Mouse (Mus musculus): ENCODE measurements around the gene Sppl2c. TPM values are rescaled to one million over a fixed set of nuclear protein-coding genes. Genes with fewer than 3 reads are reported as not detected.

Sppl2c gene
- polyA plus RNA-seq, 1 experiment from 2014 or later, result not detected

Other genes starting within 250 kb of the Sppl2c start
- 26.6 and 26.8 TPM in 2 replicates for gene Nsf, start 232.3 kb upstream of the Sppl2c start, polyA plus RNA-seq (2014; fragmentation: Nextera tagmentation; extraction: Ambion mirVana)
- gene Arf2, start 219.6 kb upstream of the Sppl2c start, polyA plus RNA-seq (2014; fragmentation: Nextera tagmentation; extraction: Ambion mirVana), result 60.0 and 66.0 TPM in 2 replicates
- gene Crhr1, start 53.5 kb upstream of the Sppl2c start, polyA plus RNA-seq (2014; fragmentation: Nextera tagmentation; extraction: Ambion mirVana), result not detected in 2 replicates
- gene Mapt, start 45.1 kb downstream of the Sppl2c start, polyA plus RNA-seq (2014; fragmentation: Nextera tagmentation; extraction: Ambion mirVana), result 0.42 and 0.85 TPM in 2 replicates

Data from heart, embryonic 14.5 days (tissue).